ENCODE assay signal across 8 mouse cellular contexts in genomic region chr15:79192885-79193845, GRCm38 (mm10). TPM values are rescaled to one million over a fixed set of nuclear protein-coding genes. Genes with fewer than 3 reads are reported as not detected.
DNase-seq lines count a peak whose midpoint lies in the region; ATAC-seq and TF ChIP-seq lines count a peak whose summit lies in the region.

No protein-coding gene starts in this region.

- no peak for TF ChIP-seq CTCF in olfactory bulb, adult 2 months (IDR thresholded peaks at IDR 0.05; ENCODE audit: insufficient read depth, low read depth, low read length)

- no peaks in the 10 kb centered on the region for H3K27me3 ChIP-seq in hindbrain, embryonic 13.5 days
- H3K27me3 ChIP-seq in limb, embryonic 15.5 days = no peaks in the 10 kb centered on the region

- peak overlapping the region; percentile 87 for H3K27ac ChIP-seq in hindbrain, embryonic 13.5 days
- H3K27ac ChIP-seq in limb, embryonic 15.5 days = peak overlapping the region; percentile 77
- peak overlapping the region; percentile 69 for H3K27ac ChIP-seq in olfactory bulb, adult 2 months (ENCODE audit: insufficient read depth, low read depth, low read length)

- H3K9me3 ChIP-seq in hindbrain, embryonic 13.5 days = no peaks in the 10 kb centered on the region
- H3K9me3 ChIP-seq in limb, embryonic 15.5 days = no peaks in the 10 kb centered on the region

- H3K4me3 ChIP-seq in hindbrain, embryonic 13.5 days = no peak overlapping the region; the same call in 1 of the 2 replicates
- no peak overlapping the region for H3K4me3 ChIP-seq in limb, embryonic 15.5 days
- H3K4me3 ChIP-seq in olfactory bulb, adult 2 months (ENCODE audit: insufficient read depth, low read depth, low read length) = no peak overlapping the region

- peak; percentile 61 for DNase-seq in urinary bladder, postnatal 14 days (ENCODE audit: low spot score)
- no peak for DNase-seq in urinary bladder, postnatal 25 days (ENCODE audit: low spot score)
- DNase-seq in fibroblast of lung, adult 2 months (ENCODE audit: low read depth) = peak; percentile 17
- no peak for DNase-seq in adrenal gland, postnatal 25 days

- peak; percentile 78 for ATAC-seq in hindbrain, embryonic 13.5 days (ENCODE audit: low FRiP score)
- no peak for ATAC-seq in limb, embryonic 15.5 days (ENCODE audit: insufficient number of reproducible peaks, low FRiP score, low TSS enrichment, low read depth)
- ATAC-seq in megakaryocyte-erythroid progenitor cell, adult 5-6 weeks (replicated peaks; ENCODE audit: low FRiP score, low TSS enrichment, poor library complexity, severe bottlenecking) = no peak

- peaks cover 37% of the 10 kb centered on the region for H3K4me1 ChIP-seq in hindbrain, embryonic 13.5 days (replicated peaks)
- peaks cover 23% of the 10 kb centered on the region for H3K4me1 ChIP-seq in limb, embryonic 15.5 days
- peaks cover 25% of the 10 kb centered on the region for H3K4me1 ChIP-seq in olfactory bulb, adult 2 months (ENCODE audit: control insufficient read depth, insufficient read depth, low read length)

- H3K36me3 ChIP-seq in hindbrain, embryonic 13.5 days = no peaks in the 10 kb centered on the region
- H3K36me3 ChIP-seq in limb, embryonic 15.5 days = no peaks in the 10 kb centered on the region

- no peak for TF ChIP-seq POLR2A in olfactory bulb, adult 2 months (IDR thresholded peaks at IDR 0.05; ENCODE audit: insufficient read depth, low read depth, low read length)

- 17% methylated on average over 26 of the region's 27 CpGs for WGBS in hindbrain, embryonic 13.5 days
- 38% methylated on average over 27 of the region's 27 CpGs for WGBS in limb, embryonic 15.5 days
- WGBS in olfactory bulb, adult 2 months = 11% methylated on average over 26 of the region's 27 CpGs

- H3K4me2 ChIP-seq in hindbrain, embryonic 13.5 days = peak overlapping the region; percentile 29
- peak overlapping the region; percentile 25 for H3K4me2 ChIP-seq in limb, embryonic 15.5 days

- H3K9ac ChIP-seq in hindbrain, embryonic 13.5 days = peak overlapping the region; percentile 63
- H3K9ac ChIP-seq in limb, embryonic 15.5 days = no peak overlapping the region

RNA-seq across cellular contexts. Expression of gene Sox10, which starts 28.1 kb away (rescaled TPM):
- 6.6 and 8.1 TPM in 2 replicates for polyA plus RNA-seq in hindbrain, embryonic 13.5 days (2015; fragmentation: Nextera tagmentation; extraction: Ambion mirVana)
- polyA plus RNA-seq in limb, embryonic 15.5 days (2015; fragmentation: Nextera tagmentation; extraction: Ambion mirVana) = 4.2 and 5.2 TPM in 2 replicates
- not detected in 2 replicates for polyA plus RNA-seq in olfactory bulb, adult 2 months (2012; ENCODE audit: insufficient read depth, insufficient read length, low replicate concordance, missing spikeins)
- 0.95 and 2.1 TPM in 2 replicates for total RNA-seq in adrenal gland, postnatal 25 days (2021)
- not detected in 2 replicates for total RNA-seq in megakaryocyte-erythroid progenitor cell, adult 5-6 weeks (2014; fragmentation: Nextera tagmentation)
- not detected in 2 replicates for total RNA-seq in megakaryocyte-erythroid progenitor cell, adult 5-6 weeks (2017)

RNA-seq across cellular contexts. Expression of gene Pick1, which starts 35.8 kb away (rescaled TPM):
- 83.8 and 90.6 TPM in 2 replicates for polyA plus RNA-seq in hindbrain, embryonic 13.5 days (2015; fragmentation: Nextera tagmentation; extraction: Ambion mirVana)
- 43.8 and 45.8 TPM in 2 replicates for polyA plus RNA-seq in limb, embryonic 15.5 days (2015; fragmentation: Nextera tagmentation; extraction: Ambion mirVana)
- not detected in 2 replicates for polyA plus RNA-seq in olfactory bulb, adult 2 months (2012; ENCODE audit: insufficient read depth, insufficient read length, low replicate concordance, missing spikeins)
- 20.8 and 26.1 TPM in 2 replicates for total RNA-seq in adrenal gland, postnatal 25 days (2021)
- total RNA-seq in megakaryocyte-erythroid progenitor cell, adult 5-6 weeks (2014; fragmentation: Nextera tagmentation) = 15.8 and 20.9 TPM in 2 replicates
- total RNA-seq in megakaryocyte-erythroid progenitor cell, adult 5-6 weeks (2017) = 8.9 and 11.4 TPM in 2 replicates

RNA-seq across cellular contexts. Expression of gene Gm49486, which starts 36.0 kb away (rescaled TPM):
- polyA plus RNA-seq in hindbrain, embryonic 13.5 days (2015; fragmentation: Nextera tagmentation; extraction: Ambion mirVana) = 1.6 and 2.0 TPM in 2 replicates
- polyA plus RNA-seq in limb, embryonic 15.5 days (2015; fragmentation: Nextera tagmentation; extraction: Ambion mirVana) = 1.1 and 1.2 TPM in 2 replicates
- polyA plus RNA-seq in olfactory bulb, adult 2 months (2012; ENCODE audit: insufficient read depth, insufficient read length, low replicate concordance, missing spikeins) = not detected in 2 replicates
- not detected in 2 replicates for total RNA-seq in adrenal gland, postnatal 25 days (2021)
- not detected in 2 replicates for total RNA-seq in megakaryocyte-erythroid progenitor cell, adult 5-6 weeks (2014; fragmentation: Nextera tagmentation)
- total RNA-seq in megakaryocyte-erythroid progenitor cell, adult 5-6 weeks (2017) = 0.08 TPM in 1 of 2 replicates, not detected in the other

RNA-seq across cellular contexts. Expression of gene 1700088E04Rik, which starts 52.1 kb away (rescaled TPM):
- polyA plus RNA-seq in hindbrain, embryonic 13.5 days (2015; fragmentation: Nextera tagmentation; extraction: Ambion mirVana) = 15.3 and 22.1 TPM in 2 replicates
- polyA plus RNA-seq in limb, embryonic 15.5 days (2015; fragmentation: Nextera tagmentation; extraction: Ambion mirVana) = 6.3 and 8.5 TPM in 2 replicates
- not detected in 2 replicates for polyA plus RNA-seq in olfactory bulb, adult 2 months (2012; ENCODE audit: insufficient read depth, insufficient read length, low replicate concordance, missing spikeins)
- total RNA-seq in adrenal gland, postnatal 25 days (2021) = 6.3 and 7.2 TPM in 2 replicates
- total RNA-seq in megakaryocyte-erythroid progenitor cell, adult 5-6 weeks (2014; fragmentation: Nextera tagmentation) = not detected in 2 replicates
- not detected in 2 replicates for total RNA-seq in megakaryocyte-erythroid progenitor cell, adult 5-6 weeks (2017)

RNA-seq across cellular contexts. Expression of gene Polr2f, which starts 52.4 kb away (rescaled TPM):
- 263 and 295 TPM in 2 replicates for polyA plus RNA-seq in hindbrain, embryonic 13.5 days (2015; fragmentation: Nextera tagmentation; extraction: Ambion mirVana)
- 295 and 310 TPM in 2 replicates for polyA plus RNA-seq in limb, embryonic 15.5 days (2015; fragmentation: Nextera tagmentation; extraction: Ambion mirVana)
- polyA plus RNA-seq in olfactory bulb, adult 2 months (2012; ENCODE audit: insufficient read depth, insufficient read length, low replicate concordance, missing spikeins) = not detected in 2 replicates
- total RNA-seq in adrenal gland, postnatal 25 days (2021) = 110 and 122 TPM in 2 replicates
- total RNA-seq in megakaryocyte-erythroid progenitor cell, adult 5-6 weeks (2014; fragmentation: Nextera tagmentation) = 177 and 201 TPM in 2 replicates
- 96.2 and 109 TPM in 2 replicates for total RNA-seq in megakaryocyte-erythroid progenitor cell, adult 5-6 weeks (2017)

Comparison
In these comparisons a context has a peak if more than half of its experiments do, and no peak if none do; other contexts are left out.
1. DNase-seq: peak in urinary bladder, postnatal 14 days (single experiment) and fibroblast of lung, adult 2 months (single experiment); none in urinary bladder, postnatal 25 days (single experiment) and adrenal gland, postnatal 25 days (single experiment).
2. Peak in every context shown above with its lines, with median percentiles within 50 percentile points of each other: H3K27ac ChIP-seq.